Comparison of ENCODE assay signal across 7 mouse cellular contexts in the genomic region with DNA sequence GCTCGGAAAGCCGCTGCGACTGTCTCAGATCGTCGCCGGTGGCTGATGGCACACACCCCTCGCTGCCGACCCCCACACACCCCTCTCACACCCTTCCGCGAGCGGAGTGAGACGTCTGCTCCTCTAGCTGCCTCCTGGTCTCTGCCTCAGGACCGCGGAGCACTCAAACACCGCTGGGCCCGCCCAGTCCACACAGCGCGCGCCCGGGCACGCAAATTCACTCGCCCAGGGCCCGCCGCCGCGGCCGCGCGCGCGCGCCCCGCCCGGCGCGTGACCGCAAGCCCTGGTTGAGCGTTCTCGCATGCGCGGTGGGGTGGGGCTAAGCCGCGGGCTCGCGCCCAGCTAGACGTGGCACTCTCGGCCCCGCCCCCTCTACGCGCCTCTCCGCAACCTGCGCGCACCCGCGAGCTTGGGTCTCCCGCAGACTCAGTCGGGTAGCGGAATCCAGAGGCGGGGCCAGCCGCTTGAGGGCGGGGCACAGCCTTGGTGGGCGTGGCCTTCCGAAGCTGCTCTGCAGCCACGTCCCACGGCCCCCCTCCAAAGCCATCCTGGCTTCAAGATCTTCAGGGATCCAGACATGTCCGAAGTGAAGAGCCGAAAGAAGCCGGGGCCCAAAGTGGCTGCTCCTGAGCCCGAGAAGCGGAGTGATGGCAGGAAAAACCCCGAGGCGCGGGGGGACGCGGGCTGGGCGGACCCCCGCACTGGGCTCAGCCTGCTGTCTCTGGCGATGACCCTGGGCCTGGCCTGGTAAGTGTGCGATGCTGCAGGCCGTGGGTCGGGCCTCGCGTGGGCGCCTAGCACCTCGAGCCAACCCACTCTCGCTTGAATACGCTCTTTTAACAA. TPM values are rescaled to one million over a fixed set of nuclear protein-coding genes. Genes with fewer than 3 reads are reported as not detected.
A peak's percentile ranks its signal among the peaks of the same experiment; 100 is the strongest.
DNase-seq lines count a peak whose midpoint lies in the region; ATAC-seq lines count a peak whose summit lies in the region.

A gene (minus strand): TSS at position 221 of the 843 bp plus-strand sequence.
A gene (plus strand): TSS at position 391 of the 843 bp plus-strand sequence.

- ATAC-seq in embryonic facial prominence, embryonic 11.5 days (replicated peaks; ENCODE audit: insufficient number of reproducible peaks, low FRiP score, low TSS enrichment, low read depth): peak; percentile 96
- ATAC-seq in granulocyte monocyte progenitor cell, adult 5-6 weeks (replicated peaks; ENCODE audit: poor library complexity, severe bottlenecking): peak; percentile 84
- peak; percentile 97 for ATAC-seq in midbrain, embryonic 13.5 days

- no peaks in the 10 kb centered on the region for H3K9me3 ChIP-seq in embryonic facial prominence, embryonic 11.5 days (replicated peaks; ENCODE audit: control insufficient read depth, low read length)
- no peaks in the 10 kb centered on the region for H3K9me3 ChIP-seq in limb, embryonic 10.5 days (replicated peaks)
- H3K9me3 ChIP-seq in midbrain, embryonic 13.5 days: no peaks in the 10 kb centered on the region

- H3K36me3 ChIP-seq in embryonic facial prominence, embryonic 11.5 days (replicated peaks; ENCODE audit: control insufficient read depth, insufficient read depth, low read depth, low read length): no peaks in the 10 kb centered on the region
- peaks cover 18% of the 10 kb centered on the region for H3K36me3 ChIP-seq in limb, embryonic 10.5 days
- peaks cover 6% of the 10 kb centered on the region; the same call in 1 of the 2 replicates for H3K36me3 ChIP-seq in midbrain, embryonic 13.5 days

- peak within 1 kb of the TSS; percentile 89 for H3K9ac ChIP-seq in embryonic facial prominence, embryonic 11.5 days (replicated peaks; ENCODE audit: low read length)
- peak within 1 kb of the TSS; percentile 89 for H3K9ac ChIP-seq in midbrain, embryonic 13.5 days (replicated peaks)

- H3K4me1 ChIP-seq in embryonic facial prominence, embryonic 11.5 days (ENCODE audit: control insufficient read depth, insufficient read depth, low read length): no peaks in the 10 kb centered on the region
- no peaks in the 10 kb centered on the region for H3K4me1 ChIP-seq in limb, embryonic 10.5 days
- peaks cover 16% of the 10 kb centered on the region for H3K4me1 ChIP-seq in midbrain, embryonic 13.5 days (replicated peaks)

- peak within 1 kb of the TSS; percentile 86 for H3K4me3 ChIP-seq in embryonic facial prominence, embryonic 11.5 days (ENCODE audit: low read depth, low read length)
- peak within 1 kb of the TSS; percentile 89 for H3K4me3 ChIP-seq in limb, embryonic 10.5 days
- H3K4me3 ChIP-seq in midbrain, embryonic 13.5 days (replicated peaks): peak within 1 kb of the TSS; percentile 91

- peak within 1 kb of the TSS; percentile 66 for H3K4me2 ChIP-seq in embryonic facial prominence, embryonic 11.5 days (ENCODE audit: low read depth, low read length)
- peak within 1 kb of the TSS; percentile 62 for H3K4me2 ChIP-seq in midbrain, embryonic 13.5 days (replicated peaks)

- H3K27ac ChIP-seq in embryonic facial prominence, embryonic 11.5 days (replicated peaks; ENCODE audit: low read depth, low read length): peak within 1 kb of the TSS; percentile 84
- H3K27ac ChIP-seq in limb, embryonic 10.5 days: peak within 1 kb of the TSS; percentile 93
- H3K27ac ChIP-seq in midbrain, embryonic 13.5 days: peak within 1 kb of the TSS; percentile 90

- no peaks in the 10 kb centered on the region for H3K27me3 ChIP-seq in embryonic facial prominence, embryonic 11.5 days (ENCODE audit: control insufficient read depth, insufficient read depth, low read length)
- H3K27me3 ChIP-seq in limb, embryonic 10.5 days (ENCODE audit: low read depth, poor library complexity, severe bottlenecking): no peaks in the 10 kb centered on the region
- H3K27me3 ChIP-seq in midbrain, embryonic 13.5 days: no peaks in the 10 kb centered on the region

- under 1% methylated on average over 87 of the region's 87 CpGs for WGBS in embryonic facial prominence, embryonic 11.5 days
- WGBS in limb, embryonic 10.5 days: under 1% methylated on average over 85 of the region's 87 CpGs
- under 1% methylated on average over 80 of the region's 87 CpGs for WGBS in midbrain, embryonic 13.5 days

- peak; percentile 100 for DNase-seq in adrenal gland, postnatal 14 days
- DNase-seq in embryonic facial prominence, embryonic 11.5 days (ENCODE audit: low spot score): peak; percentile 99
- peak; percentile 100 for DNase-seq in kidney, adult 11 months
- DNase-seq in limb, embryonic 10.5 days (ENCODE audit: low spot score): peak; percentile 100
- DNase-seq in spleen, adult 12 weeks (ENCODE audit: low spot score): peak; percentile 100

RNA-seq across cellular contexts. Expression of the first gene that starts in this region (rescaled TPM):
- total RNA-seq in adrenal gland, postnatal 14 days (2021): 11.4 and 11.7 TPM in 2 replicates
- 26.2 and 32.1 TPM in 2 replicates for polyA plus RNA-seq in embryonic facial prominence, embryonic 11.5 days (2014; fragmentation: Nextera tagmentation; extraction: Ambion mirVana)
- 63.4 and 87.2 TPM in 2 replicates for total RNA-seq in granulocyte monocyte progenitor cell, adult 5-6 weeks (2014; fragmentation: Nextera tagmentation)
- 29.6 and 36.4 TPM in 2 replicates for total RNA-seq in granulocyte monocyte progenitor cell, adult 5-6 weeks (2017)
- polyA plus RNA-seq in limb, embryonic 10.5 days (2016; fragmentation: Nextera tagmentation; extraction: Ambion mirVana): 16.9 and 25.4 TPM in 2 replicates
- 17.3 and 20.1 TPM in 2 replicates for polyA plus RNA-seq in midbrain, embryonic 13.5 days (2015; fragmentation: Nextera tagmentation; extraction: Ambion mirVana)

RNA-seq across cellular contexts. Expression of the second gene that starts in this region (rescaled TPM):
- 30.8 and 34.5 TPM in 2 replicates for total RNA-seq in adrenal gland, postnatal 14 days (2021)
- polyA plus RNA-seq in embryonic facial prominence, embryonic 11.5 days (2014; fragmentation: Nextera tagmentation; extraction: Ambion mirVana): 29.4 and 31.1 TPM in 2 replicates
- total RNA-seq in granulocyte monocyte progenitor cell, adult 5-6 weeks (2014; fragmentation: Nextera tagmentation): 14.1 and 18.8 TPM in 2 replicates
- total RNA-seq in granulocyte monocyte progenitor cell, adult 5-6 weeks (2017): 29.7 and 35.7 TPM in 2 replicates
- 15.0 and 19.7 TPM in 2 replicates for polyA plus RNA-seq in limb, embryonic 10.5 days (2016; fragmentation: Nextera tagmentation; extraction: Ambion mirVana)
- polyA plus RNA-seq in midbrain, embryonic 13.5 days (2015; fragmentation: Nextera tagmentation; extraction: Ambion mirVana): 15.9 and 18.7 TPM in 2 replicates

Comparison
In these comparisons a context has a peak if more than half of its experiments do, and no peak if none do; other contexts are left out.
1. Peak in every context shown above with its lines: DNase-seq, ATAC-seq, H3K4me3 ChIP-seq and H3K27ac ChIP-seq.